Mouse (Mus musculus) lung, postnatal 10 days (tissue): Measurements from ENCODE around the gene Spsb1.

Experiments used
- DNase-seq: peaks from one replicate; pipeline ENCODE4 v3.0.0; 2021

The Spsb1 gene

DNA sequence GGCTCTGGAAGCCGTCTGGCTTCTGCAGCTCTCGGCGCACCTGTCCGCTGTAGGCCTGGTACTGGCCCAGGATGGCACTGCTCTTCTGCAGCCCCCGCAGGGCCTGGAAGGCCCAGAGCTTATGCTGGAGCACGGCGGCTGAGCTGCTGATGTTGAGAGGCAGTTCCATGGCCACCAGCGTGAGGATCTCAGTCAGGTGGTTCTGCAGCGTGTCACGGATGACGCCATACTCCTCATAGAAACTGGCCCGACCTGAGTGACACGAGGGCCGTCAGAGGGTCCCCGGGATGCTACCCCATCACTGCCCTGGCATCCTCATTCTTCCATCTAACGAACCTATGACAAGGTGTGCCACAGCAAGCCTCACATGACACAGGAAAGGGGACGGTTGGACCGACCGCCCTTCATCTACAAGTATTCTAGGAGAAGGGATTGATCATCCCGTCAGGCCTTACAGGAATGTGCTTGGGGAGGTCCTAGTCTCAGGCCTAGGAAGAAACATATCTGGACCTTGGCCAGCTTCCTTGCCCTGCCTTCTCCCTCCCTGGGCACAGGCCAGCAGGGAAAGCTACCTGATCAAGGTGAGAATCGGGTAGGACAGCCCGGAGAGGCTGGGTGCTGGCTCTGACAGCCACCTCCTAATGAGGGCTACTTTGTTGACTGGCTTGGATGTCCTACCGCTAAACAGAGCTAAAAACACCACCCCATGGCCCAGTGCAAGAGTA lies 29.2 kb upstream of the Spsb1 start:
- DNase-seq = no peak

DNA sequence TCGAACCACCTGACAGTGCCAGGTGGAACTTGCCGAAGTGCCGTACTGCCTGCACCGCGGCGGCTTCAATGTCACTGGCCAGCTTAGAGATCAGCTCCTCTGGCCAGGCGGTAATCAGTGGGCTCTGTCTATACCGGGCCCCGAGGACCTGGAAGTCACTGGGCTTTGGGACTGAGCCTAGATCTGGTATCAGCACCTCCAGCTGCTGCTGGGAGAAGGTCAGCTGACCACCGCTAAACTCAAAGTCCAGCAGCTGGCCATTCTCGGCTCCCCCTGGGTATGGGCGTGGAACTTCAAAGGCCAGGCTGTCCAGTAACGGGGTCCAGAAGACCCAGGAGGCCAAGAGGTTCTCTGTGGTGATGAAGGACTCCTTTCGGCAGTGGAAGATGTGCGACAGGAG lies 27.3 kb upstream of the Spsb1 start:
- DNase-seq = no peak

DNA sequence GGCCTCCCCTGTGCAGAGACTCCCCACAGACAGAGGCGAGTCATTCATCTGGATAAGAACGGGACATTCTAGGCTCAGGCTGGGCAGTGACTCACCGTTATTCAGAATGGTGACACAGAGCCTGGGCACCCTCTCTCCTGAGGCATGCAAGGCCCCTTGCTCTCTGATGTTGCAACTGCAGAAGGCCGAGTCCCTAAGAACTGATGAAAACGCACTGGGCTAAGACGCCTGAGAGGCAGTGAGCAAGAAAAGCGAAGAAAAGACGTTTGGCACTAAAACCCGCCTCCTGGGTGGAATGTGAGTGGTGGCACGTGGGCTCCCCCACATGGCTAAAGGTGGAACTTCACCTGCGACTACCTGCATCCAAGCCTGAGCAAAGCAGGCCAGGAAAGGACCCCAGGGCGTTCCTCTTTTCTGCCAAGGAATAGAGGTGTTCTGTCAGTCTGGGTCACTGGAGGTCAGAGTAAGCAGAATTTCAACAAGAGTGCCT lies 25.0 kb upstream of the Spsb1 start:
- peak; percentile 87 for DNase-seq

DNA sequence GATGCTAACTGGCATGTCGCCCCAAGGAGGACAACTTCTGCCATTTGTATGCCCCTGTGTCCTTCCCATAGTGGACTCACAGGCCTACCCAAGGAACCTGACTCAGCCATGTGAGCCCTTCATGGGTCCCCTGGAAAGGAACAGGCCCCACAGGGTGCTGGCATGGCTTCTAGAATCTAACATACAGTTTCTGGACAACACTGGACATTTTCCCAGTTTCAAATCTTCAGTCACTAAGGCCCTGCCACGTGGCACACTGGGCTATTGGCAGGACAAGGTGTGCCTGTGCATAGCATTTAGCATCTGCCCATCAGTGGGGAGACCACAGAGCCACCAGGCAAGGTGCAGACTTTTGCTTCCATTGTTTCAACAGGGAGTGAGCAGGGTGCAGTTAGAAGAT lies 24.0 kb upstream of the Spsb1 start:
- DNase-seq = no peak

DNA sequence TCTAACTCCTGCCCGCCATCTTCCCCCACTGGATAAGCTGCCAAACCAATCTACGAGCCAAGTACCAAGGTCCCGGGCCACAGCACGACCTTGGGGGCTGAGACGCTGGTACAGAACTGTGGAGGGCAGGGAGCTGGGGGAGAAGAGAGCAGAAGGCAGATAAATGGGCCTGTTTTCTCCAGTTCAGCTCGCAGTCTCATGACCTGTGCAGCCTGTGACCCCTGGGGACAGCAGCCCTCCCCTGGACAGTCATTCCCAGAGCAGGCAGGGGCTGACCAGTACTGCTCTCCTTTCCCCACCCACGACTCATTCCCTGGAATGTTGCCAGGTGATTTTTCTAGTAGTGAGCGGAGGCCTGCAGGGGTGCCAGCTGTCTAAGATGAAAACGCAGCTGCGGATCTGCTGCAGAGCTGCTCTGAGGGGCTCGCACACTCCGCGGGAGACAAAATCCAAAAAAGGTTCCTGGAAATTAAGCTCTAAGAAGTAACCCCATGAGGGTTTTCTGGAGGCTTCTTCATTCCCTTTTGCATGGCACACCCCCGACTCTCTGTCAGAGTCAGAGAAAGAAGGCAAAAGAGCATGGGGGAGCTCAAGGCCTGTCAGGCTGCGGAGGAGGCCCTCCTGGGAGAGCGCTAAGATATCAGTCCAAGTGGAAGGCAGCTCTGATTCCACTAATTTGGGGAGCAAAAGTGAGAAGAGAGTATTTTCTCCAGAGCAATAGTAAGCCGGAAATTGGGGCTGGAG lies 23.1 kb upstream of the Spsb1 start:
- DNase-seq = peak; percentile 60

DNA sequence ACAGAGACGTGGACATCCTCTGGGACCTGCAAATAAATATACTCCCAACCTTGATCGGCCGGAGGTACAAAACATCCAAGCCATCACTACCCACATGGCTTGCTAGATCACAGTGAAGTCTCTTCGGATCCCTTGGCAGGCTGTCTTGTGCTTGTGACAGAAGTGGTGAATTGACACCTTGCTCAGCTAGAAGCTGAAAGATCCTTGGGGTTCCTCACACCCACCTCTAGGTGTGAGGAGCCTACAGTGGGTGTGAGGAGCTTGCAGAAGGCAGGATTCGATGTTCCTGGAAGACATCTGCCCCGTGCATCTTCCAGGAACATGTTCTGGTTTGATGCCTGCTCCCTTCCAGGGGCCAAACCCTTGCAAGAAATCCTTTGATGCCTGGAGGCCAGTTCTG lies 22.3 kb upstream of the Spsb1 start:
- no peak for DNase-seq

DNA sequence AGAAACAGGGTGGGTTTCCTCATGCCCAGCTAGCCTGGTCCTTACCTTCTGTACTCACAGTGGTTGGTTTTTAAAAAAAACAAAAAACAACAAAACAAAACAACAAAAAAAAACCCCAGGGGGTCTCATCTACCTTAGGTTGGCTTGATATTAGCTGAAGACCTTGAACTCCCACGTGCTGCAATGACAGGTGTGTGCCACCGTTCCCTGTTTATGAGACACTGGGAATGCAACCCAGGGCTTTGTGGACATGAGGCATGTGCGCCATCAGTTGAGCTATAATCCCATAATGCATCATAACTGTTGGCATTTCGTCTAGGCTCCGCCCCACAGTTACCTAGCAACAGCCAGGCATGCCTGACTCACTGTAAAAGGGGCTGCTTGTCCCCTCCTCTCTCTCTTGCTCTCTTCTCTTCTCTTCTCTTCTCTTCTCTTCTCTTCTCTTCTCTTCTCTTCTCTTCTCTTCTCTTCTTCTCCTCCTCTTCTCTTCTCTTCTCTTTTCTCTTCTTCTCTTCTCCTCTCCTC lies 20.9 kb upstream of the Spsb1 start:
- DNase-seq = no peak

DNA sequence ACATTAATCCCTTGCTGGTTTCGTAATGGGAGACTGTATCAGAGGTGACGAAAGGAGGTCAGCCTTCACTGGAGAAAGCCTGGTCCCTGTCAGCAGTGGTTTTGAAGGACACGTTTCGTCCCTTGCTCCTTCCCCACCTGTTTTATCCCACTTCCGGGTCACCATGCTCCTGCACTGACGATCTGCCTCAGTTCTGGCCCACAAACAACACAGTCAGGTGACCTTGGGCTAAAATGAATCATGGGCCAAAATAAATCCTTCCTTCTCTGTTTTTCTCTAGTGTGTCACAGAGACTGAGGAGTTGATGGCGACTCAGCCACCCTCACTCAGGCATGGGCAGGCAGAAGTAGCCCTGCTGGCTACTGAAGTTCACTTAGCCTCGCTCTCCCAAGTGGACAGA lies 20.4 kb upstream of the Spsb1 start:
- DNase-seq = no peak

DNA sequence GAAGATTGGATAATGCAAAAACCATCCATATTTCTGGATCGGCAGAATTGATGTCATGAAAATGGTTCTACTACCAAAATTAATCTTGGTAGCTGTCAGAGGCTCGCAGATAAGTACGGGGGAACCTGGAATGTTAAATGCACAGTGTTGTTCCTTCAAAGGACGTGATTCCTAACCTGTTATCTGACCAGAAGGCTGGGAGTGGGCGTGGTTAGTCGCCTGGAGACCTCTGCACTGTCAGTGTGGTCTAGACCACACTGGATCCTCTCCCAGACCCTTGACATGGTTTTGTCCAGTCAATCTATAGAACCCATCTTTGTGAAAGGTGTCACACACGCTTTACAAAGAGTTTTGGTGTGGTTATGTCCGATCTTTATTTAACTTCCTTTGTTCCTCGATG lies 16.6 kb upstream of the Spsb1 start:
- DNase-seq = no peak

DNA sequence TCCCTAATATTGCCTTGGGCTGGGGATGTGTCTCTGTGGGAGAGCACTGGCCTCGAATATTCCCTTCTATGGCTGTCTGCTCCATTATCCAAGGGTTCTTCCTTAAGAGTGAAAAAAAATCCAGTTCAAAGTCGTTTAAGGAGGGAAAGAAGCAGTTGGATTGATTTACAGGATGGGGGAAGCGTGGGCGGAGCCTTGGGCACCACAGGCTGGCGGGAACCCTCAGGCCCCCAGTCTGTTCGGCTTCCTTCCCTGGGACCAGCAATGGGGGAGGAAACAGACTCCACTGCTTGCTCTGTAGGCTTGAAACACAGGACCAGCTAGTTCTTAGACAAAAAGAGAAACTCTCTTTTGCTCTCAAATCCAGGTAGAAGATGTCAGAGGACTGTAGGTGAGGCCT lies 13.7 kb upstream of the Spsb1 start:
- no peak for DNase-seq

DNA sequence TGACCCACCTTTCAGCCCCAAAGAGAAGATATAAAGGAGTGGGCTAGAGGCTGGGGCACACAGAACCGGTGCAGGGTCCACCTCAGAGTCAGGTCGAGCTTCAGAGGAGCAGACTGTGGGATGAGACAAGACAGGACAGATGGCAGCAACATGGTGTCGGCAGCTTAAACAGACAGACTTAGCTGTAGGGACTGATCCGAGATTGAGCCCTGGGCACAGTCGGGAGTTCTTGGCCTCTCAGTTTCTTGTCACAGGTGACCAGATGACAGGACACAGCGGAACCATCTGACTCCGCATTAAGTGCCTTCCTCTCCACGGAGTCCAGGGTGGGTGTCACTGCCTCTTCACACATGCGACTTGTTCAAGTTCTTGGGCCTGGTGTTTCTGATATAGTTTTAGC lies 12.1 kb upstream of the Spsb1 start:
- DNase-seq = no peak

DNA sequence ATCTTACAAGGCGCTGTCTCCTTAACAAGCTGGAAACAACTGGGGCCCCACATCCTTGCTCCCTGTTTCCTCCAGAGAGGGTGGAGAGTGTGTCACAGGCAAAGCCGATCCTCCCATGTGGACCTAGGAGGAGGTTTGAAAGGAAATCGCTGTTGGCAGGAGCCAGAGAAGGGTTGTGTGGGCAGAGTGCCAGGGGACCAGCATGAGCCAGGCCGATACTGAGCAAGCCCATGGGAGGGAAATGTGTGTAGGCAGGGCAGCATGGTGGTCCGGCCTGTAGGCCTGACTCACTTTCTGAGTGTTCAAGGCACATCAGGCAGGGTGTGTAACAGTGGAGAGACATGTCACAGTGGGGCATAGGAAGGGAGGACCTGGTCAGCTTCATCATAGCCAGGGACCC lies 11.4 kb upstream of the Spsb1 start:
- DNase-seq = peak; percentile 86

DNA sequence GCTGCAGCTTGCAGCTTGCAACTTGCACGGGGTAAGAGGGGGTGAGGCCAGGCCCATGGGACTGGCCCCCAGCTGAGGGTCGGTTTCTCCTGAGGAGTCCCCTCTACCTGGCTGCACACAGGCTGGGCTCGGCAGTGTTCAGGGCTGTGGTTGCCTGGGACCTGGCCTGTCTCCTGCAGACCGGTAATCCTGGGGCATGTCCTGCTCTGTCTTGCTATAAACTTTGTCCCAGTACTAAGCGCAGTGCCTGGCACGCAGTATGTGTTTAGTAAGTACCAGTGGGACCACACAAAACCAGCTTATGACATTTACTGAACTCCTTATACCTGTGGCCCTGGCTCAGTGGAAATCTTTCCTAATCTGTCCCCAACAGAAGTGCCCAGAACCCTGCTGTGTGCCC lies 10.8 kb upstream of the Spsb1 start:
- DNase-seq = no peak

DNA sequence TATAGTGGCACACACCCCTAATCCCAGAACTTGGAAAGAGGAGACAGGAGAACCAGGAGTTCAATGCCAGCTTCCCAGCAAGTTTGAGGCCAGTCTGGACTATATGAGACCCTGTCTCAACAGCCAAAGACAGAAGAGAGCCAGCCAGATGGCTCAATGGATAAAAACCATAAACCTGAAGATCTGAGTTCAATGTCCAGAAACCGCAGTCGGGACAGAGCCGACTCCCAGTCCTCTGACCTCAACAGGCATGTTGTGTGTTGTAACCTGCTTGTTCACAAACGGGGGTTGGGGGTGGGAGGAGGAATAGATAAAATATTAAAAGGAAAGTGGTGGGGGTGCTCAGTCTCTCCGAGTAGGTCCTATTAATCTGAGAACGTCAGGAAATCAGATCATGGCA lies 10.4 kb upstream of the Spsb1 start:
- DNase-seq = no peak

DNA sequence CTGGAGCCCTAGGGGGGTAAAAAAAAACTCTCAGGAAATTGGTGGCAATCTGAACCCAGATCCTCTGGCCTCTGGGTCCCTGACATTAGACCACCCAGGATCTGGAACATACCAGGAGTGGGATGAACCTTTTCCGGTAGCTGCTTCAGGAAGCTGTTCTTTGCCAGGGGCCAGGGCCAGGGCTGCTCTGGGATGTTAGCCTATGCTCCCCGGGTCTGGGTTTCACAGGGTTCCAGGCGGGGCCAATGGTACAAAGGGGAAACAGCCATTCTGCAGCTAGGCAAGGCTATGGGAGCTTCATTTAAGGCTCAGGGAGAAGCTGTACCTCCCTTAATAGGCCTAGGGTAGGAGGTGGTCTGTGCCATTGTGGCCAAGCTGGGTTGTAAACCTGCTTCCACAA lies 9.9 kb upstream of the Spsb1 start:
- DNase-seq = no peak

DNA sequence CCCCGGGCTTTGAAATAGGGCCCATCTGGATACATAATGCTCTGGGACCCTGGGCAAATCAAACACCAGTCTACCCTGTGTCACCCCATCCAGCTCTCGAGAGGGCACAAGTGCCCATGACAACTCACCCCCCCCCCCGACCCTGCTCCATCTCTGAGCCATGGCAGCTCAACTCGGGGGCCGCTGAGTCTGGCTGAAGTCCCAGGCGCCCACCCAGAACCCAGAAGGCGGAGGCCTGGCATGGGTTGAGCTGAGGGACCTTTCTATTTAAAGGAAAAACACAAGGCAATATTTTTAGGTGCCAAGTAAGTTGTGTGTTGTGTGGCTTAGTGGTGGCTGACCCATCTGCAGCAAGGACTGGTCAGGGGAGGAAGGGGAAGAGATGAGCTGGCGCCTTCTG lies 9.4 kb upstream of the Spsb1 start:
- DNase-seq = no peak

DNA sequence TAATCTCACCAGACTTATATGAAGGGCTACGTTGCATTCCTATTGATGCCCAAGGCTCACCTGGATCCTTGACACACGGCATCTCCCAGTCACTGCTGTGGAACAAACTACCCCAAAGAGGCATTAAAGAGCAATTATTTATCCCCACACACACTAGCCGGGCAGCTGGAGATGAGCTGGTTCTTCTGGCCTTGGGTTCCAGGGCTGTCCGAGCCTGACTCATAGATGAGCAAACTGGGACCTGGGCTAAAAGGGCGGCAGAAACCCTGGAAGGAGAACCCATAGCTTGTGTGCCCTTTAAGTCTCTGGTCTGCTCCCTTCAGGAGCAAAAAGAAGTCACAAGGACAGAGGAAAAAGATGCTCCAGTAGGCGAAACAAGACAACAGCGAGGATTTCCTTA lies 5.5 kb upstream of the Spsb1 start:
- no peak for DNase-seq

DNA sequence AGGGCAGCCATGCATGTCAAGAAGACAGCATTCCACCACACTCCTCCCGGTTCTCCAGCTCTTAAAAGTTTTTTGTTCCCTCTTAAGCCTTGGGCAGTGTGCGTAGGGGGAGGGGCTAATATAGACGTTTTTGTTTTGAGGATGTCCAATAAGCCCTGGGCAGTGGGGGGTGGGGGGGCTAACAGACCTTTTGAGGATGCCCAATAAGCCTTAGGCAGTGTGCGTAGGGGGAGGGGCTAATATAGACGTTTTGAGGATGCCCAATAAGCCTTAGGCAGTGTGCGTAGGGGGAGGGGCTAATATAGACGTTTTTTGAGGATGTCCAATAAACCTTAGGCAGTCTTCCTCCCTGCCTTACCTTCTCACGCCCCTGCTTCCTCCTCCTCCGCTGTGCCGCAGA lies 5.0 kb upstream of the Spsb1 start:
- no peak for DNase-seq

DNA sequence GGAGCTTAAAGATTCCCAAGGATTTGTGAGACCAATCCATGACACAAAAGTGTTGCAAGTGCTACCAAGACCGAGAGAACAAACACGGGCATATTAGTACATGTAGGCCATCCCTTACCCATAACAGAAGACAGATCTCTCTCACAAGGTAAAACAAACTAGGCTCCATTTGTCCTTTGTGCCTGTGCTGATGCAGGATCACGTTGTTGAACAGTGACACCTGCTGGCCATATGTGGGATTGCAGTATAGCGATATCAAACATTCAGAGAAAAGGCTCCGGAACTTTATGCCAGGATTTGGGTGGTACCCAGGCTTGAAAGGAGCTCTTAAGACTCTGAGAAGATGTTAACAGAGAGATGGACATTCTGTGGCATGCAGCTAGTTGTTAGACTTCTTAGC lies 3.7 kb upstream of the Spsb1 start:
- DNase-seq = peak; percentile 85

DNA sequence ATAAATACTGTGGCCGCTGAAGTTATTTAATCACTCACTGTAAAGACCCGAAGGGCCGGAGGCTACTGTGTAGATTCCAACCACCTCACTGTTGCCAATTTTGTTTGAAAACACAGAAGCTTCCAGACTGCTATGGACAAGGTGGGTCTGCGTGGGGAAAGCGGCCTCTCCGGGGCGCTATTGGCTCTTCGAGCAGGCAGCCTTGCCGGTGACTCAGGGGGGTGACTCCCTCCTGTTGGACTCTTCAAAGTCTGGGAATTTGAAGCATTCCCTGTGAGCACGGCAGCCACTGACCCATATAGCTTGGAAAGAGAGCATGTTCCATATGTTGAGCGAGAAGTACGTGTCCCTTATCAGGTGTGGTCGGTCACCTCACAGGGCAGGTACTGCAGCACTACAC lies 1.2 kb upstream of the Spsb1 start:
- no peak for DNase-seq

DNA sequence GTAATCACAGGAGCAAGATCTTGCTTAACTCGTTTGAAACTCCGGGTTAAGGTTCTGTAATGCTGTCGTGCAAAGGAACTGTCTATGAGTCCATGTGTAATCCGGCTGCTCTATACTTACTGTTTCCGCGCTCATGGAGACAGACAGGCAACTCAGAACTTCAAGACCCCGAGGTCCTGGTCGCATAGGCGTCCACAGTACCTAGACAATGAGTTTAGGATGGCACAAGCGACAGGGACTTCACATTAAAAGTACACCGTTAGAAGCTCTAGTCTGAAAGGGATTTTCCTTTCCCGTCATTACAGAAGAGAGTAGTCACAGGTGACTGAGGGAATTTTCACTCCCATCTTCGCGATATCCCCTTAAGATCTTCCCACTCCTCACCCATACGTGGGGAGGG lies 788 bp upstream of the Spsb1 start:
- no peak for DNase-seq

DNA sequence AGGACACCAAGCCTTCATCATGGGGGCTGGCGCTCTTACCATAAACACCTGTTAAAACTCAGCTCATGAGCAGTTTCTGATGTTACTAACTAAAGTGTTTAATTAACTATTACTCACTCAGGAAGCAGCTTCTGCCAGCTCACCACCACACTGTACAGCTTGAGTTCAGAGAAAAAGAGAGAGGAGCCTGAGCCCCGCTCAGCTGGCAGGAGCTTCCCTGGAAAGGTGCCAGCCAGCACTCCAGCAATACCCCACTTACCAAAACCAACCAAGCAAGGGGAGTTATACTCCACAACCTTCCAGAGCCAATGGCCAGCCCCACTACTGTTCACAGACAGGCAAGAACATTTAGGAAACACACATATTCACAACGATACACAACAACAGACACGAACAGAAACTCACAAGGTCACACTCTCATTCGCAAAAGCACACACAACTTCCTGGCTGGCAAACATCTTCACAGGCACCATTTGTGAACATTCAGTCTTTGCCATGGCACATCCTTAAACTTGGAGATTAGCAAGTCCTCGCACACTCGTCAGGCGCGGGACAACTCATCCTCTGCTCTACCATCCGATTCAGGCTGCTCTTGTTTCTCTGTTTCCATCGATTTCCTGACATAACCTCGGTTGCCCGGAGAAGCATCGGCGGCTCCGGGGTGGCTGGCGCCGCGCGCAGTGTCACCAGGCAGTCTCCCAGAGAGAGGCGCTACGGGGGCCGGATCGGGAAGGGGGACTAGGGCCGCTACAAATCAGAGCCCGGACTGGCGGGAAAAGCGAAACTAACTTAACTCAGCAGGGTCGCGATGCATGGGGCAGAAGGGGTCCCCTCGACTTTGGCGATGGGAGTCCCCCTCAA lies 992 bp downstream of the Spsb1 start:
- peak; percentile 71 for DNase-seq

DNA sequence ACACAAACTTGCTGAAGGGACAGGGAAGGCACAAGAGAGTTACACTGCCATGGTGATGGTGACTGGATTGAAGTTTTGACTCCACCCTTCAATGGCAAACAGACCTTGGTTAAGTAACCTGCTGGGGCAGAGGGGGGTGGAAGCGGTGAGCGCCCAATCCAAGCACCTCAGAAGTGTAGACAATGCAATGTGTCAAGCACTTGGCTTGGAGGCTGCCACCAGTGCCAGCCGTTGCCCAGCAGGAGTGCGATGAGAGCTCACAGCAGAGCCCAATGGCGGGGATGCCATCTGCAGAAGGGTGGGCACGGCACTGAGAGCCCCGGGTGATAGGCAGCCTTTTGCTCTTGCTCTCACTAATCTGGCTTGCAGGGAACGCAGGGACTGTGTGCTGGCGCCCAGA lies 2.6 kb downstream of the Spsb1 start:
- no peak for DNase-seq

DNA sequence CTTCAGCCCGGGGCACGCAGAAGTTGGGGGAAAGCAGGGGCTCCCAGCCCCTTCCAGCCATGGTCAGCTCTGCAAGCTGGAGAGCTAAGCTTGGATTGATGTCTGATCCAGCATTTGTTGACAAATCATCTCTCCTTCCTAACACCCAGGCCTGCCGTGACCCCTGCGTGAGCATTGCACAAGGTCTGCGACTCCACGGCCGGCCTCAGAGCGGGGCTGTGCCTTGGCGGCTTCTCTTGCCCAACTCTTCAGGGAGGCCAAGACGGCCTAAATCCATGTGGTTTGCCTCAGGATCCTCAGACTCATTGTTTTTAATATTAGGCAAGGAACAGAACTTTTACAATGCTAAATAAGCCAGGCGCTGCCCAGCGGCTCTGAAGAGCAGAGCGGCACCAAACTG lies 3.6 kb downstream of the Spsb1 start:
- DNase-seq = peak; percentile 77
